Mouse (Mus musculus) neural tube, embryonic 13.5 days (tissue): ENCODE data around the gene Hist1h1c. TPM values are rescaled to one million over a fixed set of nuclear protein-coding genes. Genes with fewer than 3 reads are reported as not detected.
A peak's percentile ranks its signal among the peaks of the same experiment; 100 is the strongest.
"Not testable (repeated sequence)": the region's sequence is repeated elsewhere in the genome, so short reads cannot be mapped to it uniquely, and the experiment has no call there.

Experiments used
- ATAC-seq: fragments of 200-750 bp; cut with Nextera tagmentation; 2 replicates; pipeline ENCODE4 v1.8.0; 2017; ENCODE audit warnings: low read depth, mild to moderate bottlenecking, moderate TSS enrichment, moderate library complexity
- H3K27ac ChIP-seq: fragments of 300-500 bp; sonication (generic); replicated peaks from 2 replicates; pipeline ENCODE4 v1.5.1; 2015; ENCODE audit warnings: moderate library complexity, mild to moderate bottlenecking, inconsistent platforms
- H3K27me3 ChIP-seq: fragments of 300-500 bp; sonication (generic); 2 replicates; pipeline ENCODE4 v1.6.1; 2015; ENCODE audit warnings: mild to moderate bottlenecking, inconsistent platforms
- H3K36me3 ChIP-seq: fragments of 300-500 bp; sonication (generic); 2 replicates; pipeline ENCODE4 v1.6.1; 2015; ENCODE audit warnings: mild to moderate bottlenecking, inconsistent platforms
- H3K4me1 ChIP-seq: fragments of 300-500 bp; sonication (generic); replicated peaks from 2 replicates; pipeline ENCODE4 v1.6.1; 2015; ENCODE audit warnings: inconsistent platforms
- H3K4me2 ChIP-seq: fragments of 300-500 bp; sonication (generic); 2 replicates; pipeline ENCODE4 v1.6.1; 2015; ENCODE audit warnings: inconsistent platforms, mild to moderate bottlenecking, moderate library complexity
- H3K4me3 ChIP-seq: fragments of 300-500 bp; sonication (generic); 2 replicates; pipeline ENCODE4 v1.5.1; 2015; ENCODE audit warnings: mild to moderate bottlenecking, inconsistent platforms
- H3K9ac ChIP-seq: fragments of 300-500 bp; sonication (generic); 2 replicates; pipeline ENCODE4 v1.6.1; 2015; ENCODE audit warnings: moderate library complexity, mild to moderate bottlenecking, inconsistent platforms
- H3K9me3 ChIP-seq: fragments of 300-500 bp; sonication (generic); 2 replicates; pipeline ENCODE4 v1.6.1; 2016; ENCODE audit warnings: inconsistent platforms
- WGBS: fragments of 180-500 bp; shearing (Covaris S2); methylation state at CpG from one replicate; pipeline ENCODE4 v1.1.7; 2015; 5-methylcytosine and 5-hydroxymethylcytosine counted together
- polyA plus RNA-seq: library from polyadenylated mRNA; unstranded; fragments of >200 nt; fragmentation: Nextera tagmentation; extraction: Ambion mirVana; gene quantifications from 2 replicates; pipeline ENCODE4 v1.2.1, GENCODE M21; 2015

Hist1h1c gene
- polyA plus RNA-seq, 1 experiment from 2014 or later, result 12.5 TPM

GRCm38 (mm10) chr13:23700786-23701520, 37.7 kb upstream of the Hist1h1c start:
- Histone ChIP-seq H3K36me3 (no peaks in the 10 kb centered on the region), H3K4me1 (peaks cover 14% of the 10 kb centered on the region), H3K27me3 (no peaks in the 10 kb centered on the region; the same call in 1 of the 2 replicates), H3K4me2 (no peak overlapping the region), H3K9me3 (no peaks in the 10 kb centered on the region), H3K27ac (no peak overlapping the region), H3K9ac (no peak overlapping the region), H3K4me3 (no peak overlapping the region)
- peak; percentile 49; the same call in 1 of the 2 replicates for ATAC-seq
- 36% methylated on average over 8 of the region's 8 CpGs for WGBS

GRCm38 (mm10) chr13:23702220-23702619, 36.4 kb upstream of the Hist1h1c start:
- H3K27me3 ChIP-seq, result no peaks in the 10 kb centered on the region; the same call in 1 of the 2 replicates
- peaks cover 14% of the 10 kb centered on the region for H3K4me1 ChIP-seq
- H3K4me2 ChIP-seq, result no peak overlapping the region
- H3K27ac ChIP-seq, result no peak overlapping the region
- WGBS, result 86% methylated on average over 4 of the region's 4 CpGs
- H3K4me3 ChIP-seq, result no peak overlapping the region
- no peaks in the 10 kb centered on the region for H3K36me3 ChIP-seq
- H3K9ac ChIP-seq, result no peak overlapping the region
- no peak for ATAC-seq
- H3K9me3 ChIP-seq, result no peaks in the 10 kb centered on the region

- not testable (repeated sequence) for H3K27ac ChIP-seq, H3K4me2 ChIP-seq, H3K9ac ChIP-seq, H3K9me3 ChIP-seq, H3K36me3 ChIP-seq, ATAC-seq, H3K27me3 ChIP-seq, H3K4me1 ChIP-seq, H3K4me3 ChIP-seq
- 89% methylated on average over 2 of the region's 2 CpGs for WGBS
Measured at GRCm38 (mm10) chr13:23702801-23703200, 35.8 kb upstream of the Hist1h1c start.

DNA sequence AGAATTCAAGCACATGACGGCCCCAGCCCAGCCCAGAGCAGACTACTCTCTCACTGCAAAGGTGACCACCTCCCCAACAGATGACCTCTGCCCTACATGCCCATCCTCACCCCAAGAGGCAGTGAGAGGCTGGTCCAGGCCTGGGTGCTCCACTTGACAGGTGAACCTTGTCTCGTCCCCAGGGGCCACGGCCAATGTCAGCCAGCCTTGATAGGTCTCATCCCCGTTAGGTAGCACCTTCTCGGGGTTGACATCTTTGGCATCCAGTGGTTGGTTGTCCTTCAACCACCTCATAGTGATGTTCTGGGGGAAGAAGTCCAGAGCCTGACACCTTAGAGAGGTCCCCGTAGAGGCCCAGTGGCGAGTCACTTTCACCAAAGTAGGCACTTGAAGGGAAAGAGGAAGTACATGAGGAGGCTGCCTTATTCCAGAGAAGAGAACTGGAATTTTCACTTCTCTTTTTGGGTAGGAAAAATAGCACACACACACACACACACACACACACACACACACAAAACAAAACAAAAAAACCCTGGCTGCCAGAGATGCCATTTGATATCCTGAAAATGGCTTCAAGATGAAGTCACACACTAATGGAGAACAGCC, 32.8 kb upstream of the Hist1h1c start:
- Histone ChIP-seq H3K4me3 (no peak overlapping the region), H3K27ac (no peak overlapping the region), H3K27me3 (peaks cover 2% of the 10 kb centered on the region; the same call in 1 of the 2 replicates), H3K9ac (no peak overlapping the region), H3K9me3 (no peaks in the 10 kb centered on the region), H3K4me1 (peaks cover 16% of the 10 kb centered on the region), H3K36me3 (no peaks in the 10 kb centered on the region), H3K4me2 (no peak overlapping the region)
- no peak for ATAC-seq
- 94% methylated on average over 7 of the region's 7 CpGs for WGBS

DNA sequence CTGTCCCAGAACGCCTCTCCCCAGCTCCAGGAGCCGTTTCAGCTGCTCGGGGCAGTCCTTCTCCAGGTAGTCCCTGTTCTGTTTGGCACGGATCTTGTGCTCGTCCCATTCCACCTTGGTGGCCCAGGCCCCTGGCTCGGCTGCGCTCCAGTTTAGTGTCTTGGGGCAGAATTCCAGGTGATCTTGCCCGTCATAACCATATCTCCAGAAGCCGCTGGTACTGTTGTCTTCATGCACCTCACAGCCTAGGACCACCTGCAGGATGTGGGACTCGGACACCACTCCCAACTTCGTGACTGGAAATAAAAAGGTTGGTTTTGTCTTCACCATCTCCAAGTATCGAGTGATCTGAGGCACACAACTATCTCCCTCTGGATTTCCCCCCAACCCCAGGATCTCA, 31.8 kb upstream of the Hist1h1c start:
- no peaks in the 10 kb centered on the region for H3K9me3 ChIP-seq
- ATAC-seq, result no peak
- 93% methylated on average over 12 of the region's 12 CpGs for WGBS
- no peaks in the 10 kb centered on the region for H3K36me3 ChIP-seq
- H3K4me3 ChIP-seq, result no peak overlapping the region
- peaks cover 16% of the 10 kb centered on the region for H3K4me1 ChIP-seq
- H3K27ac ChIP-seq, result no peak overlapping the region
- H3K9ac ChIP-seq, result no peak overlapping the region
- peaks cover 10% of the 10 kb centered on the region; the same call in 1 of the 2 replicates for H3K27me3 ChIP-seq
- H3K4me2 ChIP-seq, result no peak overlapping the region

- Histone ChIP-seq H3K9me3 (no peaks in the 10 kb centered on the region), H3K27me3 (peaks cover 10% of the 10 kb centered on the region; the same call in 1 of the 2 replicates), H3K4me1 (peaks cover 16% of the 10 kb centered on the region), H3K36me3 (no peaks in the 10 kb centered on the region), H3K9ac (no peak overlapping the region), H3K27ac (no peak overlapping the region), H3K4me2 (no peak overlapping the region), H3K4me3 (no peak overlapping the region)
- ATAC-seq, result no peak
- 89% methylated on average over 4 of the region's 4 CpGs for WGBS
Measured at GRCm38 (mm10) chr13:23708041-23708440, 30.6 kb upstream of the Hist1h1c start.

- H3K4me3 ChIP-seq, result no peak overlapping the region
Measured at GRCm38 (mm10) chr13:23708654-23709053, 30.0 kb upstream of the Hist1h1c start.

GRCm38 (mm10) chr13:23709714-23710373, 28.8 kb upstream of the Hist1h1c start:
- ATAC-seq, result 0 out of 2 replicates have a peak, but pooled peaks have one; percentile 19
- peak overlapping the region; percentile 65 for H3K4me2 ChIP-seq
- 6% methylated on average over 15 of the region's 15 CpGs for WGBS
- peaks cover 21% of the 10 kb centered on the region for H3K4me1 ChIP-seq
- no peaks in the 10 kb centered on the region for H3K9me3 ChIP-seq
- no peak overlapping the region for H3K27ac ChIP-seq
- H3K9ac ChIP-seq, result peak overlapping the region; percentile 64
- H3K4me3 ChIP-seq, result peak overlapping the region; percentile 37
- H3K27me3 ChIP-seq, result 0 out of 2 replicates have a peak, but pooled peaks cover 10% of the 10 kb centered on the region
- H3K36me3 ChIP-seq, result no peaks in the 10 kb centered on the region

More at GRCm38 (mm10) chr13:23708654-23709053, 30.0 kb upstream of the Hist1h1c start:
- Histone ChIP-seq H3K9ac (no peak overlapping the region), H3K27me3 (0 out of 2 replicates have a peak, but pooled peaks cover 10% of the 10 kb centered on the region), H3K36me3 (no peaks in the 10 kb centered on the region), H3K27ac (no peak overlapping the region), H3K4me2 (no peak overlapping the region), H3K9me3 (no peaks in the 10 kb centered on the region), H3K4me1 (peaks cover 19% of the 10 kb centered on the region)
- WGBS, result 74% methylated on average over 4 of the region's 4 CpGs
- no peak for ATAC-seq

- Histone ChIP-seq H3K27me3 (0 out of 2 replicates have a peak, but pooled peaks cover 10% of the 10 kb centered on the region), H3K9me3 (no peaks in the 10 kb centered on the region), H3K36me3 (no peaks in the 10 kb centered on the region), H3K9ac (peak within 1 kb of the TSS; percentile 64), H3K4me3 (peak within 1 kb of the TSS; percentile 37), H3K4me1 (peaks cover 21% of the 10 kb centered on the region), H3K4me2 (peak within 1 kb of the TSS; percentile 65), H3K27ac (no peak within 1 kb of the TSS)
- 3% methylated on average over 17 of the region's 17 CpGs for WGBS
- peak; percentile 63; the same call in 1 of the 2 replicates for ATAC-seq
Measured at GRCm38 (mm10) chr13:23710374-23711089, 28.1 kb upstream of the Hist1h1c start, which contains the start of gene Hfe. Gene Hfe, minus strand, starts transcription at chr13:23710854.

GRCm38 (mm10) chr13:23716261-23717042, 22.2 kb upstream of the Hist1h1c start:
- ATAC-seq, result no peak
- H3K9me3 ChIP-seq, result no peaks in the 10 kb centered on the region
- 0 out of 2 replicates have a peak, but pooled peaks cover 5% of the 10 kb centered on the region for H3K4me1 ChIP-seq
- no peaks in the 10 kb centered on the region for H3K36me3 ChIP-seq
- no peak overlapping the region for H3K4me2 ChIP-seq
- H3K27ac ChIP-seq, result no peak overlapping the region
- 0 out of 2 replicates have a peak, but pooled peaks cover 2% of the 10 kb centered on the region for H3K27me3 ChIP-seq
- H3K9ac ChIP-seq, result no peak overlapping the region
- H3K4me3 ChIP-seq, result no peak overlapping the region
- WGBS, result 86% methylated on average over 5 of the region's 5 CpGs

DNA sequence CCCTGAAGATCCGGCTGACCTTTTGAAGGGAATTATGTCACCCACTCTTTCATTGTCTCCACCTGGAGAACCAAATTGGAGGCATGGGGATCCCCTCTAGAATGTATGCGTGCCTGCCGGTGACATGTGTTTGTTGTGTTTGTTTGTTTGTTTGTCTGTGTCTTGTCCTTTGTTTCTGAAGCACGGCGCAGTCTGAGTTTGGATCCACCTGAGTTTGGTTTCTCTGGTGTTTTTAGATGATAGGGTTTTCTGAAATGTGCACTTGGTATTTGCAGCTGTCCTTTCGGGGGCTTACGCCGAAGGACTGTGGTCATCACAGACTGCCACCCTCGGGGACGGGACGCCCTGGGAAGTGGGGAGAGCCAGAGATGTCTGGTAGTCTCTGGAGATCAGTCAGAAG, 21.4 kb upstream of the Hist1h1c start:
- Histone ChIP-seq H3K36me3 (no peaks in the 10 kb centered on the region), H3K4me3 (no peak overlapping the region), H3K27ac (no peak overlapping the region), H3K9ac (no peak overlapping the region), H3K27me3 (no peaks in the 10 kb centered on the region), H3K4me1 (0 out of 2 replicates have a peak, but pooled peaks cover 5% of the 10 kb centered on the region), H3K4me2 (no peak overlapping the region), H3K9me3 (no peaks in the 10 kb centered on the region)
- 65% methylated on average over 11 of the region's 11 CpGs for WGBS
- no peak for ATAC-seq
